Mouse (Mus musculus) erythroblast, embryonic 14.5 days (primary cell): ENCODE measurements around the gene Spa17. TPM values are rescaled to one million over a fixed set of nuclear protein-coding genes. Genes with fewer than 3 reads are reported as not detected.

Experiments
- H3K27me3 ChIP-seq: 2 replicates; pipeline ENCODE4 v1.6.1; 2012; ENCODE audit warnings: inconsistent platforms; ENCODE audit not compliant: control insufficient read depth
- H3K36me3 ChIP-seq: 2 replicates; pipeline ENCODE4 v1.6.1; 2012; ENCODE audit warnings: mild to moderate bottlenecking, inconsistent platforms; ENCODE audit not compliant: control insufficient read depth
- H3K4me1 ChIP-seq: 2 replicates; pipeline ENCODE4 v1.6.1; 2012; ENCODE audit warnings: inconsistent platforms; ENCODE audit not compliant: control insufficient read depth
- H3K4me3 ChIP-seq: replicated peaks from 2 replicates; pipeline ENCODE3; 2012; ENCODE audit warnings: moderate library complexity, mild to moderate bottlenecking, inconsistent platforms
- H3K9me3 ChIP-seq: 2 replicates; pipeline ENCODE4 v1.6.1; 2012; ENCODE audit warnings: low read length, inconsistent platforms, mixed read lengths; ENCODE audit not compliant: control insufficient read depth
- GATA1 ChIP-seq: IDR thresholded peaks from 2 replicates; pipeline ENCODE4 v1.6.1; 2012; ENCODE audit warnings: low read length, inconsistent platforms, mixed read lengths
- TAL1 ChIP-seq: IDR thresholded peaks from 3 replicates; pipeline ENCODE4 v1.6.1; 2012; ENCODE audit warnings: low read length, inconsistent platforms, mixed read lengths
- polyA plus RNA-seq: library from polyadenylated mRNA; stranded (reverse); fragments of >175 nt; gene quantifications from 2 replicates; pipeline ENCODE4 v1.2.3, GENCODE M21; 2012

The Spa17 gene
- polyA plus RNA-seq, 1 experiment = 0.21 TPM

DNA sequence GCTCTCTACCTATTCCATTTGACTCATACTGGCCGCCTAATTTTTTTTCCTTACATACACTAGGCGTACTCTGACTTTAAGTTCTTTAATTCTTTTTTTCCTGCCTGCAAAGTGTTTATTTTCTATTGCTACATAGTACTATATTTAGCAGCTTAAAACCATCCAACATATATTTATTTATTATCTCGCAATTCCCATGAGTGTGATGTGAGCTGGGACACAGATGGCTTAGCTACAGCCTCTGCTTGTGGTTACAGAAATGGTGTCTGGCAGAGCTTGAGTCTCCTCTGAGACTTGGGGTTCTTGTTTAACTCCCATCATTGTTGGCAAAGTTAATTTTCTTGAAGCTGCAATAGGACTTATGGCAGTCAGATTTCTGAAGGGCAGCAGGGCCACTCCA lies 25.2 kb upstream of the Spa17 start:
- Histone ChIP-seq H3K4me1 (no peaks in the 10 kb centered on the region), H3K9me3 (no peaks in the 10 kb centered on the region), H3K36me3 (no peaks in the 10 kb centered on the region), H3K4me3 (no peak overlapping the region), H3K27me3 (no peaks in the 10 kb centered on the region)
- no peak for TF ChIP-seq TAL1
- TF ChIP-seq GATA1 = no peak

DNA sequence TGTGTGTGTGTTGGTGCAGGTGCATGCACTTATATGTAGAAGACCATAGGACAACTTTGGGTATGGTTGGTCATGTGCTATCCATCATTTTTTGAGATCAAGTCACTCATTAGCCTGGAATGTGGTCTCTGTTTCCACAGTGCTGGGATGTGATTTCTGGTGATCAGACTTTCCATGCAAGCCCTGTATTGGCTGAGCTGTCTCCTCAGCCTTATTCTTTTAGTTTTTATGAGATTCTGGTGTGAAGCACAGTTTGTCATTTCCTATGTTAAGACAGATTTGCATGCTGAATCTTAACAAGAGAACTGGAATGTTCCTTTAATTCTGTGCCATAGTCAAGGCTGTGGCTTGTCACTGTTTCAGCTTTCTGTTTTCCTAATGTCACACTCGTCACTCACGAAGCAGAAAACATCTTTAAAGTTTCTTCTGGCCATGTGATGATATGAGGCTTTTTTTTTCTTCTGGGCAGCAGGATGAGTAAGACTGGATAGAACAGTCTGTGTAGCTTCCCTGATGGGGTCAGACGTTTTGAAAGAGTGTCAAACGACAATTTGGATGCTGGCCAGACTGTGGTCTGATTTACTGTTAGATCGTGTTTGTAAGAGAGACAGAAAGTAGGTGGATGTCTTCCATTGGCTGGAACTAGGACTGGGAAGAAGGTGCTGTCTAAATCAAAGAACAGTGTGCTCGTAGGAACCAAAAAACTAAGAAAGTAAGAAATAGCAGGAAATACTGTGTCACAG lies 23.4 kb upstream of the Spa17 start:
- no peaks in the 10 kb centered on the region for H3K9me3 ChIP-seq
- no peak overlapping the region for H3K4me3 ChIP-seq
- H3K4me1 ChIP-seq = no peaks in the 10 kb centered on the region
- H3K36me3 ChIP-seq = no peaks in the 10 kb centered on the region
- H3K27me3 ChIP-seq = no peaks in the 10 kb centered on the region
- TF ChIP-seq TAL1 = no peak
- no peak for TF ChIP-seq GATA1

DNA sequence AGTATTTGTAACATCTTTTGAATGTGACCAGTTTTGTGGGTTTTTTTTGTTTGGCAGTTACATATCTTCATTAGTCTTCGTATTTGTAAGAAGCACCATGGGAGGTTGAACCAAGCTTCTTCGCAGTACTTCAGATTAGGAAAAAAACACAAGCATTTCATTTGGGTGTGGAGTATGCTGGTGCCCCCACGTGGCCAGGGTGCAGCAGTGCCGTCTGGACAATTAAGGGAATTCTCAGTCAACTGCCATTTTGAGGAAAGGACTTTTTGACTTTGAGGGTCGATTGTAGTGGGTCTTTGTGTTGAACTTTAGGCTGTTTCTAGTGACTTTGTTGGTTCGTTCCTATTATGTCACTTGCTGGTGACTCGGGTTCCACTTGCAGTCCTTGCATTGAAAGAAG lies 22.8 kb upstream of the Spa17 start:
- H3K36me3 ChIP-seq = no peaks in the 10 kb centered on the region
- H3K27me3 ChIP-seq = no peaks in the 10 kb centered on the region
- H3K4me1 ChIP-seq = no peaks in the 10 kb centered on the region
- H3K4me3 ChIP-seq = no peak overlapping the region
- TF ChIP-seq GATA1 (no peak), TAL1 (no peak)
- no peaks in the 10 kb centered on the region for H3K9me3 ChIP-seq

DNA sequence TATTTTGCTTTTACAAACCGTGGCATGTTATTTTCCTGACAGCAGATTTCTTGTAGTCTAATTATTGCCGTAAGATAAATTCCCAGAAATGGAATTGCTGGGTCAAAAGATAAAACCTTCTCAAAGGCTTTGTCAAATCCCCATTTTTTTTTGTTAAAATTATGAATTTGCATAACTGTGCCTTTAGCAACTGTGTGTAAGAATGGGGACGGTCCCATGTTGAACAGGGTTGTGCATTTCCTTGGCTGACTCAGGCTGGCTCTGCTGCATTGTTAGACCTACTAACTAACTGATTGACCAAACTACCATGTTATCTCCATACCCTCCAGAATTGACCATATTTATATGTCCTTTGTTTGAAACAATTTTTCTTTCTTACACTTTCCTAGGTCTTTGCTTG lies 20.7 kb upstream of the Spa17 start:
- Histone ChIP-seq H3K9me3 (no peaks in the 10 kb centered on the region), H3K36me3 (no peaks in the 10 kb centered on the region), H3K27me3 (no peaks in the 10 kb centered on the region), H3K4me3 (no peak overlapping the region), H3K4me1 (no peaks in the 10 kb centered on the region)
- TF ChIP-seq TAL1 (no peak), GATA1 (no peak)

DNA sequence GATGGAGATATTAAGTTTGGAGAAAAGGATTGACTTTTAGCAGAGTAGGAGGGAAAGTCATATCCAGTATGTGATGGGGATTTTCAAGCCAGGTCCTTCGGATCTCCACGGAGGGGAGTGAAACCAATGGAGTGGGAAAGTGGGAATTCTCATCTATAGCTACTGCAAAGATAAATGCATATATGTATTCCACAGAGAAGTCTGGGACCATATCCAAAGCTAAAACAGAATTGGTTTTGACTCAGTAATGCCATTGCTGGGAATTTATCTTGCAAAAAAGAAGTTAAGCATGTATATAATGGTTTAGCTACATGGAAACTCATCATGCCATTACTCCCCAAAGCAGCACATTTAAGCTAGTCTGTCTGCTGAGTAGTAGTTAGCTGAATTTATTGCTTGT lies 18.8 kb upstream of the Spa17 start:
- no peaks in the 10 kb centered on the region for H3K36me3 ChIP-seq
- H3K4me3 ChIP-seq = no peak overlapping the region
- H3K4me1 ChIP-seq = no peaks in the 10 kb centered on the region

DNA sequence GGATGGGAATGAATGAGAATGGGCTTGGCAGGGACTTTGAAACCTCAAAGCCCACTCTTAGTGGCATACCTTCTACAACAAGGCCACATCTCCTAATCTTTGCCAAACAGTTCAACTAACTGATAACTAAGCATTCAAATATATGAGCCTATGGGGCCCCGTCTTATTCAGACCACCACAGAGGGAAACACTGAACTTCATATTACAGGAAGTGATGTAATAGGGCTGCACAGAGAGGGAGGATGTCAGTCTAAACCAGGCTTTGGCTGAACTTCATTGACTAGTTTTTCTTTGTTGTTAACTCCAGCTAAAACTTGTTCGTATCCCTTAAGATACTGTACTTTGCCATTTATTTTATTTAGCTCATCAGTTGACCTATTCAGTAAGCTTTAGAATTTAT lies 16.4 kb upstream of the Spa17 start:
- Histone ChIP-seq H3K4me3 (no peak overlapping the region), H3K36me3 (no peaks in the 10 kb centered on the region), H3K9me3 (no peaks in the 10 kb centered on the region), H3K4me1 (no peaks in the 10 kb centered on the region), H3K27me3 (no peaks in the 10 kb centered on the region)
- TF ChIP-seq GATA1 (no peak), TAL1 (no peak)

More for the DNA sequence above, 18.8 kb upstream of the Spa17 start:
- Histone ChIP-seq H3K9me3 (no peaks in the 10 kb centered on the region), H3K27me3 (no peaks in the 10 kb centered on the region)
- TF ChIP-seq TAL1 (no peak), GATA1 (no peak)

DNA sequence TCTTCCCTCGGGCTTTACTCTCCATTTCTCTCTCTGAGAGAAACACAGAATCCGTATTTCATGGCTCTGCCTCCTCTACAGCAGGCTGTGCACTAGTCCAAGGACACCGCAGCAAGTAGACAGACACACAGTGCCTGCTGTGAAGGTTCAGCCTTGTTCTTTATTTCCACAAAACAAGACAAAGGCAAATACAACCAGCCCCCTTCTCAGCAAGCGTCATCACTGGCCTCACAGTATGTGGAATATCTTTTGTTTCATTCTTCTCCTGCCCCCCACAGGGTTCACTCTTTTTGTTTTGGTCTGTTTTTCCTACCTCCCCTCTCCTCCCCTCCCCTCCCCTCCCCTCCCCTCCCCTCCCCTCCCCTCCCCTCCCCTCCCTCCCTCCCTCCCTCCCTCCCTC lies 15.1 kb upstream of the Spa17 start:
- no peak overlapping the region for H3K4me3 ChIP-seq
- H3K4me1 ChIP-seq = no peaks in the 10 kb centered on the region
- TF ChIP-seq GATA1 (no peak), TAL1 (no peak)
- no peaks in the 10 kb centered on the region for H3K27me3 ChIP-seq
- no peaks in the 10 kb centered on the region for H3K9me3 ChIP-seq
- H3K36me3 ChIP-seq = no peaks in the 10 kb centered on the region

DNA sequence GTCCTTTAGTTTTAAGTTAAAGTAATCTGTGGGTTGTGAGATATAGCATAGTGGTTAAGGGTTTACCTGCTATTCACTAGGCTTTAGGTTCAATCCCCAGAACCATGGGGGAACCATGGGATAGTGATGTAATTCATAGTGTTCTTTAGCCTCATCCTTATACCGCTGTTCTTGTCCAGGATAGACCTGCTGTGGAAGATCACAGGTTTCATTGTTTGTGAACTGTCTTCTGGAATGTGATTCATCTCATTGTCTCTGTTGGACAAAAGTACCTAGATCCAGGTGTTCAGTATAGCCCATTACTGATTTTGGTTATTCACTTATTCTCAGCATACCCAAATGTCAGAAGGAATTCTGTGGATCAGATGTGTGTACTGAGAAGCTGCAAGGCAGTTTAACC lies 13.7 kb upstream of the Spa17 start:
- H3K36me3 ChIP-seq = no peaks in the 10 kb centered on the region
- H3K9me3 ChIP-seq = no peaks in the 10 kb centered on the region
- no peak overlapping the region for H3K4me3 ChIP-seq
- TF ChIP-seq TAL1 = no peak
- TF ChIP-seq GATA1 = no peak
- no peaks in the 10 kb centered on the region for H3K27me3 ChIP-seq
- no peaks in the 10 kb centered on the region for H3K4me1 ChIP-seq

DNA sequence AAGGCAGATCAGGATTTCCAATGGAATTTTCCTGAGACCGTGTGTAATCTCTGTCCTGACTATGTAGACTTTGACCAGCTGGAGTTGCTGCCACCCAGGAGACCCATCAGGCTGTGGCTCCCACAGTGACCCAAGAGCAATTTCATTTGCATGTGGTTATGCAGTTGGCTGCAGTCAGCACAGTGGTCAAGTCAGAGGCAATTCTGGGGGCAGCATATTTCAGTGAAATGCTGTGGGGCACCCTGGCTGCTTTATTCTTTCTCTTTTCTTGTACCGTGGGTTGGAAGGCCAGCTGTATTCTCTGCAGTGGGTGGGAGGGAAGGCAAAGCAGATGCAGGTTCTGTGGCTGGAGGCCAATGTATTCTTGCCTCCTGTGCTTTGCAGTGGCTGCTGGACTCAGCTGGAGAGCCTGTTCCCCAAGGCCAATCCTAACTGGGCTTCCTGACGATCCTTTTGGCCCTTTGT lies 12.6 kb upstream of the Spa17 start:
- no peaks in the 10 kb centered on the region for H3K9me3 ChIP-seq
- TF ChIP-seq GATA1 (no peak), TAL1 (no peak)
- no peaks in the 10 kb centered on the region for H3K4me1 ChIP-seq
- H3K4me3 ChIP-seq = no peak overlapping the region
- H3K36me3 ChIP-seq = no peaks in the 10 kb centered on the region
- H3K27me3 ChIP-seq = no peaks in the 10 kb centered on the region

DNA sequence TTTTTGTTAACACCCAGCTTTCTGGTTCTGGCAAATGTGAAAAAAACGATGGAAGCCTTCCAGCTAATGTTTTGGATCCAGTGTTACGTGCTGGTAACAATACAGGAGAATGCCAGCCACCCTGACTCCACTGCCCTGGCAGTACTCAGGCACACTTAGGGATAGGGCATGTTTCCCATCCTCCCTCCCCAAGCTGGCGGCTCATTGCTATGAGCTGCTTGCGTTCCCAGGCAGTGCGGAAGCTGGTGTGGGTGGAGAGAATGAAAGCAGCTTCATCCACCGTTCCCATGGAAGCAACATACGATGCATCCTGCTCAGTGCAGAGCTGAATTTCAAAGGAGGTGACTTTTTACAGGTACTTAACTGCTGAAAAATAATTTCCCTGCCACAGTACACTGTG lies 12.1 kb upstream of the Spa17 start:
- no peaks in the 10 kb centered on the region for H3K36me3 ChIP-seq
- no peak overlapping the region for H3K4me3 ChIP-seq
- no peaks in the 10 kb centered on the region for H3K4me1 ChIP-seq
- H3K27me3 ChIP-seq = no peaks in the 10 kb centered on the region
- TF ChIP-seq TAL1 (no peak), GATA1 (no peak)
- H3K9me3 ChIP-seq = no peaks in the 10 kb centered on the region
